In genomic region chr12:99457521-99458205, GRCm38 (mm10) we compare ENCODE assay signal across 8 mouse cellular contexts.
DNase-seq lines count a peak whose midpoint lies in the region; ATAC-seq and TF ChIP-seq lines count a peak whose summit lies in the region.

No protein-coding gene starts in this region.

- no peaks in the 10 kb centered on the region for H3K9me3 ChIP-seq in hindbrain, embryonic 15.5 days
- H3K9me3 ChIP-seq in neural tube, embryonic 13.5 days = no peaks in the 10 kb centered on the region

- ATAC-seq in hindbrain, embryonic 15.5 days (ENCODE audit: low FRiP score, low read depth) = peak; percentile 80
- ATAC-seq in neural tube, embryonic 13.5 days (ENCODE audit: low read depth) = peak; percentile 62; the same call in 1 of the 2 replicates
- no peak for ATAC-seq in inflammation-experienced regulatory T-cells, adult 6 months

- peak in 1 of 2 experiments; percentile 52 for DNase-seq in layer of hippocampus, adult 2 months (ENCODE audit: low spot score in 2 of 2)
- DNase-seq in layer of hippocampus, postnatal 25 days (ENCODE audit: extremely low spot score in 1 of 2, low spot score in 1 of 2) = no peak
- DNase-seq in c-Kit-positive CD71-positive TER-119-positive erythroid progenitor cells, embryonic 14.5 days (ENCODE audit: low spot score) = peak; percentile 81
- DNase-seq in lung, postnatal 4 days = no peak
- no peak for DNase-seq in urinary bladder, postnatal 36 days (ENCODE audit: low spot score in 2 of 2)

- peak overlapping the region; percentile 42; the same call in 1 of the 2 replicates for H3K4me2 ChIP-seq in hindbrain, embryonic 15.5 days
- peak overlapping the region; percentile 29 for H3K4me2 ChIP-seq in neural tube, embryonic 13.5 days

- peaks cover 39% of the 10 kb centered on the region for H3K4me1 ChIP-seq in hindbrain, embryonic 15.5 days (replicated peaks)
- H3K4me1 ChIP-seq in neural tube, embryonic 13.5 days (replicated peaks) = peaks cover 57% of the 10 kb centered on the region

- no peaks in the 10 kb centered on the region for H3K36me3 ChIP-seq in hindbrain, embryonic 15.5 days
- no peaks in the 10 kb centered on the region for H3K36me3 ChIP-seq in neural tube, embryonic 13.5 days

- H3K9ac ChIP-seq in hindbrain, embryonic 15.5 days = no peak overlapping the region
- H3K9ac ChIP-seq in neural tube, embryonic 13.5 days = no peak overlapping the region

- WGBS in hindbrain, embryonic 15.5 days = 37% methylated on average over 10 of the region's 10 CpGs
- WGBS in neural tube, embryonic 13.5 days = 46% methylated on average over 10 of the region's 10 CpGs

- H3K4me3 ChIP-seq in layer of hippocampus, adult 2 months = peak overlapping the region; percentile 17; the same call in 1 of the 2 replicates
- H3K4me3 ChIP-seq in hindbrain, embryonic 15.5 days = no peak overlapping the region
- H3K4me3 ChIP-seq in neural tube, embryonic 13.5 days = no peak overlapping the region

- no peak overlapping the region for H3K27ac ChIP-seq in layer of hippocampus, adult 2 months
- H3K27ac ChIP-seq in hindbrain, embryonic 15.5 days (replicated peaks) = peak overlapping the region; percentile 49
- 0 out of 2 replicates have a peak overlapping the region, but pooled peaks have one; percentile 42 for H3K27ac ChIP-seq in neural tube, embryonic 13.5 days (replicated peaks)

- H3K27me3 ChIP-seq in hindbrain, embryonic 15.5 days = no peaks in the 10 kb centered on the region
- H3K27me3 ChIP-seq in neural tube, embryonic 13.5 days = no peaks in the 10 kb centered on the region

- TF ChIP-seq CTCF in layer of hippocampus, adult 2 months (conservative IDR thresholded peaks at IDR 0.05) = no peak
